Mouse (Mus musculus) WW6 (cell line): ENCODE measurements at regions not wholly inside any gene's neighbourhood (a gene's known extent, or its start where the extent isn't known, plus 50 kb on each side); places are given as distances from the start of the nearest gene placed in this dataset.

ENCODE experiments used
- DNase-seq: peaks from one replicate; pipeline ENCODE4 v3.0.0-alpha.2; 2013; ENCODE audit warnings: low read depth, low spot score

DNA sequence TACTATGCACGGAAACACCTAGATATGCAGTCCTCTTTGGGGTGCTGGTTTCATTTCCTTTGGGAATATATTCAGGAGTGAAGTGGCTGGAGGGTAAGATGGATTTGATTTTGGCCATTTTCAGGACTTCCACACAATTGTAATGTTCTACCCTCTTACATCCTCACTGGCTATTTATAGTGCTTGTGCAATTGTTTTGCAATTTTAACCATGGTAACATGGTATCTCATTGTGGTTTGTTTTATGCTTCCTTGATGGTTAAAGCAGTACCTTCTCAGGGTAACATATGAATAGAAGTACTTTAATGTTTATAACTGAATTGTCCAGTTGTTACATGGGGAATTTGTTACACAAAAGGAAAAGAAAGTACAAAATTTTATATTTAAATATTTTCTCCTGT, 135.3 kb upstream of the Nrp1 start:
- DNase-seq: no peak

GRCm38 (mm10) chr8:128223522-128223921, 134.9 kb upstream of the Nrp1 start:
- no peak for DNase-seq

DNA sequence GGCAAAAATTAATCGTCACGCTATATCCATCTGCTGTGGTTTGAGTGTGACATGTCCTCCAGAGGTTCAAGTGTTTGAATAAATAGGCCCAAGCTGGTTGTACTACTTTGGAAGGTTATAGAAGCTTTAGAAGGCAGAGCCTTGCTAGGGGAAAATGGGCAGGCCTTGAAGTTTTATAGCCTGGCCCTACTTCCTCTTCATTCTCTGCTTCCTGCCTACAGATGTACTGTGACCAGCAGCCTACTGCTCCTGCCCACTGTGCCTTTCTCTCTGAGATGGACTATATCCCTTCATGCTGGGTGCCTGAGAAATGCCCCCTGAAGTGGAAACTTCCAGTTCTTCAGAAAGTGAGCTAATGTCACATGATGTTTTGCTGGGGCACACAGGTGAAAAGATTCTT, 133.3 kb upstream of the Nrp1 start:
- DNase-seq: no peak

DNA sequence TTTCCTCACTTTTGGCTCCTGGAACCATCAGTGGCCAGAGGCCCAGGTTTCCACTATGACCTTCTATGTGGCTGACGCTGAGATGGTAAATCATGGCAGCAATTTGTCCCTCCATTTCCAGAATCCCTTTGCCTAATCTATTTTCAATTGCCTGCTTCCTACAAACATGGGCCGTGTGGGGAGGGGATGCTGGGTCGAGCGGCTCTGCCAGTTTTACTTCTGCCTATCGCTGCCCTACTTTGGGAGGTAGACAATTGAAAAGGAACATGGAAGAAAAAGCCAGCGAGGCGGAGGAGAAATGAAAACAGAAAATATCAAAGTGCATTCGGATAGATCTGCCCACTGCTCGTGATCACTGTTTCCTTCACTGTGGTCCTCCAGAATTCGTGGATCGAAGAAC, 123.3 kb upstream of the Nrp1 start:
- DNase-seq: no peak

DNA sequence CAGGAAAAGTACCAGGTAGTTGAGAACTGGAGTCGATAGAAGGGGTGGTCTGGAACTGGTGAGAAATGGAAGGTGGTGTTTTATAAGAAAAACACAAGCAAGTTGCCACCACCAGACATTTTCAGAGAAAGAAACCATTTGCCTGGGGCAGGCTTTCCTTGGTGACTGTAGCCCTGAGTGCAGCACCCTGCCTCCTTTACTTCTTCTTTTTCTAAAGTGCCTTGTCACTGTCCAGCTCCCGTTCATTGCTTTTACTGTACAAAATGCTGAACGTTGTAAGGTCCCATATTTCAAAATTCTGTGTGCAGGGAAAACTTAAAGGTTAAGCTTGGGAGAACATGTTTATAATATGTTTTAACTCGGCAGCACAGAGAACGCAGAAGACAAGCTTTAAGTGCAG, 122.9 kb upstream of the Nrp1 start:
- no peak for DNase-seq

DNA sequence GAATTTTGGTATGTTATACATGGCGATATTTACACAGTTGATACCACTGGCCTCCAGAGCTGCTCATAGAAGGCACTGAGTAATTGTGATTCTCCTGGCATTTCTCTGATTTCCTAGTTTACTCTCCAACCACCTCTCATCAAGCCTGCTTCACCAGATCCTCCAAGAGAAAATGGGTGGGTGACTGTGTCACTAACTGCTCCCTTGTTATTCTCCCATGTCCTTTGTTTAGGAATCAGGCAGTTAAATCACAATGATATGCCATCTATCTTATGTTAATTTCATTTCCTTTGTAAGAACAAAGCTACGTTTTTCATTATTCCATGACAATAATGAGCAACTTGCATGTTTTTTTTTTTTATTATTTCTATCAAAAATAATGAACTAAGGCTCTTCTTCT, 122.3 kb upstream of the Nrp1 start:
- peak; percentile 3 for DNase-seq

DNA sequence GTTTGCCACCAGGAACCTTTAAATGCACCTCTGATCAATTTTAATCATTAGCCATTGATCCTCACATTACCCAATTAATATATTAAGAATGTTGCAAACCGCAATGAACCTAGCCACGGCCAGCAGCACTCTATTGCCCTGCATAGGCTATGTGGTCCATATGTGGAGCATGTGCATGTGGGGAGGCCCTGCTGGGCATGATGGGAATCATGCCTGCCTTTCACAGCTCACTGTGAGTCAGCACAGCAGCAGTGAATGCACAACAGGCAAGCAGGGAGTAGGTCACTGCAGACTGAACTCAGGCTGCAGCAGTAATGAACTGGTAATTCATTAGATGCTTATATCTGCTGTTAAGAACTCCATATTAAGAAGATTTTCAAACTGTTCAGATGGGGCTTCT, 119.5 kb upstream of the Nrp1 start:
- DNase-seq: no peak

DNA sequence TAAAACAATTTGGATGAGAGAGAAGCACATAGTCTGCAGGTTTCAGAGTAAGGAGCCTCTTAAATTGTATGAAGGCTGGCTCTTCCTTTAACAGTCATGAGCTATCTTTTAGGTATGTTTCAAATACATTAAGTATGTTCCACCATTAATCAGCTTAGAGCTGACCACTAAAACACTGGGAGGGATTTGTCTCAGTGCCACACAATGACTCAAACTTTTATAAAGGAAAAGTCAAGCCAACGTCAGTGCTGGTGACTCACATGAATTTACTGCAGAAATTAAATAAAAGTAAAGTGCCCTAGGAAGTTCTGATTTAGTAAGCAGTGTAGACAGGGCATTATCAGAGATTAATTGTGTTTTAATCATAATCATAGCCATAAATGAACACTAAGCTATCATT, 118.6 kb upstream of the Nrp1 start:
- no peak for DNase-seq

GRCm38 (mm10) chr8:128241200-128241599, 117.2 kb upstream of the Nrp1 start:
- DNase-seq: no peak

- DNase-seq: no peak
Observed at GRCm38 (mm10) chr8:128242465-128243251, 115.7 kb upstream of the Nrp1 start.

DNA sequence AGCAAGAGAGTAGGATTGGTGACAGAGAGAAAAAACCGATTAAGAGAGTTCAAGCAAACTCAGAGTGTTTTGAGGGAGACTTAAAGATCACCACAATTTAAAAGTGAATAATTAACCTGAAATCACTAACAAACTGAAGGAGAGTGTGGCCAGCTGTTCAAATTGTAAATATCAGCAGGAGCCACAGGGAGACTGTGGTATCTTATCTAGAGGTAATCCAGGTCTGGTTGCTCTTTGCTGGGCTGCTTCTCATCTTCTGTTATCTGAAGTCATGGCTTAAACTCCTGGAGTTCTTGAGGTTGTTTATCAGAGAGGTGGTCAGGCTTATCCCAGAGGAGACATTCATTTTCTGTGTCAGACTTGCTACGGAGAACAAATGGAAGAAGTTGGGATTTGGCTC, 106.7 kb upstream of the Nrp1 start:
- DNase-seq: no peak

GRCm38 (mm10) chr8:128260836-128261235, 97.6 kb upstream of the Nrp1 start:
- no peak for DNase-seq

DNA sequence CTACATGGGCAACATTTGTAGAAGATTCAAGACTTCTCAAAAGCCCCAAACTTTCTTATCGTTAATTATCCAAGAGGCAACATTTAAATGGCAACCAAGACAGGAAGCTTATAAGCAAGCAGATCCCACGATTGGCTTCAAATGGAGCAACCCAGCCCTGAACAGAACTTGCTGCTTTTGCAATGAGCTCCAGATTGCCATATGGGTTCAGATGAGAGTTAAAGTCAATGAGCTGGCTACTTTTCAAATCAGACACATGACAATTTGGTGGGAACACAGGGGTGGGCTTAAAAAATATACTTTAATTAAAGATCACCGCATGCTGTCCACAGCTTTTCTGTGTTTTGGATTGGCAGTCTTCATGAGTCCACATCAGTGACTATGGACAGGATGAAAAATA, 97.0 kb upstream of the Nrp1 start:
- no peak for DNase-seq

- DNase-seq: no peak
Observed at GRCm38 (mm10) chr8:128263251-128263947, 95.0 kb upstream of the Nrp1 start.

DNA sequence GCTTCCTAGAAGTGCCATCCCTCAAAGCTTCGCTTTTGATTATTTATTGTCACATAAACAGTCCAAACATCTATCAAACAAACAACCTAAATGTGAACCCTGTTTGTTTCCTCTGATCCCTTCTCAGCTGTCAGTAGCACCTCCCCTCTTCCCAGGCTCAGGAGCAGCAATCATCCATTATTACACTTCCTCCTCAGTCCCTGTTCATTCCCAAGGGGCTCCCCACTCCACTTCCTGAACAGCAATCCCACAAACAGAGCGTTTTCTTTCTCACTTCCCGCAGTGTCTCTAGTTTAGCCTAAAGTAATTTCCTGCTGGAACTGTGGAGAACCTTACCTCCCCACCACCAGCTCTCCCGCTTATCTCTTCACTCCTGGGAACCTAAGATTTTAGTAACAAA, 91.1 kb upstream of the Nrp1 start:
- DNase-seq: no peak

DNA sequence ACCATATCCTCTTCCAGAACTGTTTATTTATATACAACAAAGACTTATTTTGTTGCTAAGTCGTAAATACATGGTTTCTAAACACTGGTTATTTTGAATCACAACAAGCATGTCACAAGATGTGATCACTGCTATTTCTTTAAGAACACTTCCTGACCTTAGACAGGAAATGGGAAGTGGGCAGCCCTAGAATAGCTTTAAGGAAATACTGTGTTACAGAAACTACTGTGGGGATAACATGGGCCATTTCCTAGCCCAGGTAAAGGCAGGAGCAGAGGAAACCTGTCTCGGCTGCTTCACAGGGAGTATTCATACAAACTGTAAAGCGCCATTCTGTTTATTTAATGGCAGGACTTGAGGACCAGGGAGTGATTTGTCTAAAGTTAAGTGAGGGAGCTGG, 90.4 kb upstream of the Nrp1 start:
- no peak for DNase-seq

- DNase-seq: no peak
Observed at GRCm38 (mm10) chr8:128269546-128269945, 88.9 kb upstream of the Nrp1 start.

DNA sequence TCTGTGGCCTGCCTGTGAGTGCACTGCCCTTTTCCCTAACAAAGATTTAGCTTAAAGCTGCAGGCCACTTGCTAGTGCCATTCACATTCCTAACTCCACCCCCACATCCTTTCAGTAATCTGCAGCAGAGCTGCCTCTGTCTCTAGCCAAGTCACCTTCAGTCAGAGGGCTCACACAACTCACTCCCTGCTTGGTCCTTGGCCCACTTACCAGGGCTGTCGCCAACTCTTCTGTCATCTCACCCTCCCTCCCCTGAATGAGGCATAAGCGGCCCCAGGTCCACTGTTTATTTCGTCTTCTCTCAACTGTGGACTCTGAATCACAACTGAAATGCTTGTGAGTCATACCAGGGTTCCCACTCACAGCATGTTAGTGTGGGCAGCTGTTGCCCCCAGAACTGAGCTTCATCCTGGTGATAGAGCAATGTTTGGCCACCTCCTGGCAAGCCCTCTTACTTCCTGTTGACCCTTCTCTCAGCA, 85.5 kb upstream of the Nrp1 start:
- DNase-seq: no peak

- no peak for DNase-seq
Observed at GRCm38 (mm10) chr8:128276475-128276874, 81.9 kb upstream of the Nrp1 start.

GRCm38 (mm10) chr8:128282802-128283201, 75.6 kb upstream of the Nrp1 start:
- no peak for DNase-seq

- no peak for DNase-seq
Observed at GRCm38 (mm10) chr8:128283365-128283764, 75.0 kb upstream of the Nrp1 start.

GRCm38 (mm10) chr8:128284816-128285215, 73.6 kb upstream of the Nrp1 start:
- no peak for DNase-seq

DNA sequence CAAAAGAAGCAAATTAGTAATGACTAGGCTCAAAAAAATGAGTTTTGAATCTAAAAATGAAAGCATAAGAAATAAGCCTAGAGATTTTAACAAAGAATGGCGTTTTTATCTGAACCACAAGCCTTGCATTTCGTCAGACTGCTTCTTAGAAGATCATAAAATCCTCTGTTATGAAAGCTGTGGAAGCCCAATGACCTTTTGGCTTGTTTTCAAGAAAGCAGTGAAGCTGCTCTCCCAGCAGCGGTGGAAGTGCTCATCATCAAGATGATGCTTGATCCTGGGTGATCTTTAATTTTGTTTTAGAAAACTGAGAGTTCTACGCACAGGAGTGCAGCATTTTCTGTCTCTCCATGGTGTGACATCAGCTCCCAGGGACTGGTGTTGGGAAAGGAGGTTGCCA, 68.3 kb upstream of the Nrp1 start:
- DNase-seq: no peak
